Mouse (Mus musculus) A20 (cell line): ENCODE measurements around the gene Dirc2.

Experiments
- DNase-seq: peaks from one replicate; pipeline ENCODE4 v3.0.0-alpha.2; 2011; ENCODE audit warnings: low read depth, low spot score

Dirc2 gene

DNA sequence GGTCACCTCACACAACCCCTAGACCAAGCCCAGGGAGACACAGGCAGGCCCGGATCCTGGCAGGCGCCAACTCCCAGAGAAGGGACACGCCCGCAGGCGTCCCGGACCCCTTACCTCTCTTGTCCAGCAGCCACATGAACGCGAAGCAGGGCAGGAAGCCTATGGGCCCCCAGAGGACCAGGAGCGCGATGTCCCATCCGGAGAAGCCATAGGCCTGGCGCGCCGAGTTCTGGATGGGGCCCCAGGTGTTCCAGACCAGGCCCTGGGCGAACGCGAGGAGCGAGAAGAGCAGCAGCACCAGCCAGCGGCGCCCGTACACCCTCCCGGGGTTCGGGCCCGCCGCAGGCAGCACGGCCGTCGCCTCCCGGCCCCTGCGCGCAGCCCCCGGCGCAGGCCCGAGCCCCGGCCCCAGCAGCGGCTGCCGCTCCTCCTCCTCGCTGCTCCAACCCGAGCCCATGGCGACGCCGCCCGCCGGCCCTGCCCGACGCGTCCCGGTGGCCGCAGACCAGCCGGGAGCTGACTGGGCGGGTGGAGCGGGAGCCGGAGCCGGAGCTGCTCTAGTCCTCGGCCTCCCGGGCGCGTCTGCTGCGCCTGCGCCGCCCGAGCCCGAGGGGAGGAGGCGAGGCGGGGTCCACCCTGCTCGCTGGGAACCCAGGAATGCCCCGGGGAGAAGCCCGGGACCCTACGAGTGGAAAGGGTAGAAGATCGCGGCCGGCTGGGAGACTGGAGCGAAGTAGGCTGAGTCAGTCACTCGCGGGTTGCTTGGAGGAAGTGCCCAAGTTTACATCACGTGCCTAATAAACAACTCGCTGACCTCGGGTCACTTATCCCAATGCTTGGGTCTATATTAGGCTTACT, at the start of gene Dirc2:
Gene Dirc2 (minus strand): TSS at position 572 of the 858 bp plus-strand sequence.
- DNase-seq: peak; percentile 80

DNA sequence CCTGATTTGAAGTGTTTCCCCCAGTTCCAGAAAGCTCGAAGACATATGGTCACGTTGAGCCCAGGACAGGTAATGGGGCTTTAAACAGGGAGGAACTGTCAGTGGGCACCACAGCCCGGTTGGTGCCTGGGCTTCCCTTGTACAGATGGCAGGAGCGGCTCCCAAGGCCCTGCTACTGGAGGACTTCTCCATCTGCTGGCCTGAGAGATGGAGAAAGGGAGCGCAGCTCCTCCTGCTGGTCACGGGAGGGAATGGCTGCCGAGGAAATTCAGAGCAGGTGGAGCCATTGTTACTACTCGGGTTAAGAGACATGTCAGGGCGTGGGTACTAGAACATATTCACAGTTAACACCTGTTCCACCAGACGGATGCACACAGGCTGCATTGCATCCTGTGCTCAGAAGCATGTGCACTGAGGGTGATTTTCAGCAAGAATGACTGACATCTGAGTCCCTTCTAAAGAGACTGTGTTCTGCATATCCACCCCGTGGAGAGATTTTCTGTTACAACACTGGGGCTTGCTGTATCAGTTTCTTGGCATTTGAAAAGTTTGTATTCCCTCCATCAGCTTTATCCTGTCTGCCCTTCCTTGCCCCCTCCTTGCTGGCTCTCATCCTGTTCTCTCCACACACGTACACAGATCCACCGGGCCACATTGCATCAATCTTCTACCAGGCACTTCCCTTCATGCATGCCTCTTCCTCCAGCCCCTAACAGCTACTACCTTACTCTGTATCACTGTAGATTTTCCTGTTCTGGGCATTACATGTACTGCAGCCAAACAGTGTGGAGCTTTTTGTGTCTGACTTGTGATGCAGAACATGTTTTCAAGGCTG, 48.3 kb upstream of the Dirc2 start:
- DNase-seq: peak; percentile 73

DNA sequence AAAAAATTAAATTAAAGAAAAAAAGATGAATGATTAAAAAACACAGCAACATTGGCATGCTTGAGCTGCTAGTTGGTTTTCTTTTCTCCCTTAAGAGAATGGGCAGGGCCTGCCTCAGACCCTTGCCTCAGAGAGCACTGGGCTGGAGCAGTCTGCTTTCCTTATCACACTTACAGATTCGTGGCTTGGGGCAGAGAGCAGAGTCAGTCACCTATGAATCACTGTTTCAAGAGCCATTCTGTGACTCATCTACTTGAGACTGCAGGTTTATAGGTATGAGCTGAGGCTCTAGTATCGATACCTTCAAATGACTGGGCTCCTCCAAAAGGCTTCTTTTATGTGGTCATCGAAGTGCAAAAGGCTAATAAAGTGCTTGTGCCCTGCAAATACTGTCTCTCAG, 44.0 kb upstream of the Dirc2 start:
- no peak for DNase-seq

DNA sequence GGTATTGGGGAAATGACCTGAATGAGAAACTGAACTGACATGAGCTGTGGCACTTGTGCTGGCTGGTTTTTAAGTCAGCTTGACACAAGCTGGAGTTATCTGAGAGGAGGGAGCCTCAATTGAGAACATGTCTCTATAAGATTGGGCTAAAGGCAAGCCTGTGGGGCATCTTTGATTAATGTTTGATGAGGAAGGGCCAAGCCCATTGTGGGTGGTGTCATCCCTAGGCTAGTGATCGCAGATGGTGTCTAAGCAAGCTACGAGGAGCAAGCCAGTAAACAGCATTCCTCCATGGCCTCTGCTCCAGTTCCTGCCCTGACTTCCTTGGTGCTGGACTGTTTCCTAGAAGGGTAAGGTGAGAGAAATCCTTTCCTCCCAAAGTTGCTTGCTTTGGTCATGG, 39.7 kb upstream of the Dirc2 start:
- no peak for DNase-seq

DNA sequence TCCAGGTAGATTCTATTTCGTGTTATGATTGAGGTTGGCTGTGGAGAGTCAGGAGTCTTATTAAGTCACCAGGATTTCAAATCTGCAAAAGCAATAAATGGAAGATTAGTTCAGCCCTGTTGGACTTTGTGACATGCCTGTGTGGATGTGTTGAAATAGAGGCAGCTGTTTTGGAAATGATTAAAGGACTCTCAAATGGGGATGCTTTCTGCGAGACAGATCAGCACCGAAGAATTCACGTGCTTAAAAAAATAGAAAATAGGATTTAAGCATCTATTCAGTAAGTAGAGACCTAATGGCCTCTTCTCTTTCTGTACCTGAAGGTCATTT, 38.5 kb upstream of the Dirc2 start:
- DNase-seq: no peak

DNA sequence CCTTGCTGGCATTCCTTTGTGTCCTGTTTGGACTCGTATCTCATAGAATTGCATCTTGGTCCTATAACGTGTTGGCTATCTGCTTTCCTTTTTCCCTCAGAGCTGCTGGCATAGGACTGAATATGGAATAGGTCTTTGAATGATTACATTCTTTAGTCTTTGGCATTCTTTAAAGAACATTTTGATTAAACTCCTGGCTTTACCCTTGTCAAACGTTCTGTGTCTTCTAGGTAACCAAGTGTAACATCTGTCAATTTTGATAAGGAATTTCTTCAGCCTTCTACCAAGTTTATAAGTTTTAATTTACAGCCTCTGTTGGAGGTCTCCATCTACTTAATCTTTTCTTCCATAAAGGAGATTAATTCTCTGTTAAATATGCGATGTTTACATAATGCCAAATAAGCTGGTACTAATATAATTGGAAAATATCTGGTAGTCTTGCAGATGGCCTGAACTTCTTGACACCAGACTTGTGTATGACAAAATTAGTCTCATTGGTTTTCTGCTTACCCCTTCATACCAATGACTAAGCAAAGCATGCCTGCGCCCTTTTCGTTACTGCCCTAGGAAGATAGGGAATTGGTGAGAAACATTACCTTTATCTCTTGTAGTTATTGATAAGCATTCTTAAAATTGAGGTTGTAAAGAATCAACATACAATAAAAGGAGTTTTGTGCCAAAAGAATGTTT, 38.0 kb upstream of the Dirc2 start:
- no peak for DNase-seq

DNA sequence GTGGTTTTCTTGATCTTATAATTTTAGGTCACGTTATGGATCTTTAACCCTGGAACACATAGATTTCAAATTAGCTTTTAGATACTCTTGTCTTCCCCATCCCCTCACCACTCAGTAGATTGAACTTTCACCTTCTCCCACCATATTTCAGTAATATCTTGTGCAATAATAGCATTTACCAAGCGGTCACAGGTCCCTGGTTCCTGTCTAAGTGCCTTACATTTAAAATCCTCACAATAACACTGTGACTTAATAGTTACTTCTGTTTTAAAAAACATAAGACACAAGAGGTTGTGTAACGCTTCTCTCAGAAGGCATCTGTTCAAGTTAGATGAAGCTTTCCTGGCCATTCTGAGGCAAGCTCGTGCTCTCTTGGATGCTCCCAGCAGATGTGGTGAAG, 34.6 kb upstream of the Dirc2 start:
- no peak for DNase-seq

DNA sequence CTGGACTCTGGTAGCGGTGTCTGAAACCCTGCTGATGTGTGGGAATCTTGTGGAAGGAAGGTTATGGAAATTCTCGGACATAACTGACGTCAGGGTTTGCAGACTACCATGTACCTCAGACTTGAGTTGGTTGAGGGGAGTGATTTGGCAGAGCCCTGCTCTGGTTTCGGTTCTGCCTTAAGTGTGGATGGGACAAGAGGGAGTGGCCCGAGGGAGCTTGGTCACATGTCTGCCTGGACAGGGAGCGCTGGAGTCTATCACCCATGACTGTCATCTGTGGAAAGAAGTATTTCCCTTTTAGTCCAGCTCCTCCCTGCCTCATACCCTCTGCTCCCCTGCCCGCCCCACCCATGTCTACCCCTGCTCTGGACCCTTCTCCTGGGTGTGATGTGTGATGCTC, 33.0 kb upstream of the Dirc2 start:
- DNase-seq: no peak

DNA sequence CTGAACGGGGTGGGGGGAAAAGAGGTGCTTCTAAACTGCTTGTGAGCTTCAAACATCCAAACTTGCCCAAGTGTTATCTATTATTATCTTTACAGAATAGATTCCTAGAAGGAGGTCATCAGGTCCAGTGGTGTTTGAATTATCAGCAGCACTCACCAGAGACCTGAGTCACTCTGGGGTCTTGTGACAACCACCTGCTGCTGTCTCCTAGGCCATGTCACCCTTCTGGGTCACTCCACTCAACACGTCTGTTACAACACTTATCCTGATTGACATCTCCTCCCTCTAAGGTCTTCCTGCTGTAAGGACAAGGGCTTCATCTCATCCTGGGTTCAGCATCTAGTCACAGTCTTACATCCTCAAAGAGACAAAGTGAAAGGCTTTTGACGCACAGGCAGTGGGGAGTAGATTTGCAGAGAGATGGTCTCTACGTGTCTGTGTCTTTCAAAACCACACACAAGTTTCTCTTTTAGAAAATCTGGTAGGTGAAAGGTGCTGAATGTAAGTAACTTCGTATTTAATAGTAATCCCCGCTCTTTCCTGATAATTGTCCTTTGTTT, 22.9 kb upstream of the Dirc2 start:
- DNase-seq: no peak

DNA sequence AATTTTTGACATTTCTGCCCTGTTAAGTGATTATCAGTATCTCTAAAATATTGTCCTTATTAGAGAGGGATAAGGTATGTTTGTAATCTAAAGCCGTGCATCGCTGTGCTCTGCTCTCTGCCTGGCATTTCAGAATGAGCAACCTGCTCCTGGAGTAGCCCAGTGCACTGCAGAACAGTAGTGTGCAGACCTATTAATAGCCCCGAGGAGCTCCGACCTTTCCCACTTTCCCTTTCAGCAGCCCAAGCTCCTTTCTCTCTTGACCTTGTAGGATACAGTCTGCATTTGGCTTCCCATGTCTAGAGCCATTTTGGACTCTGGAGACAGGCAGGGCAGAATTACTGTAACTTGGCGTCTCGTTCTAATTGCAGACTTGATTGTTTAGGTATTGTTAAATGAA, 19.2 kb upstream of the Dirc2 start:
- no peak for DNase-seq

DNA sequence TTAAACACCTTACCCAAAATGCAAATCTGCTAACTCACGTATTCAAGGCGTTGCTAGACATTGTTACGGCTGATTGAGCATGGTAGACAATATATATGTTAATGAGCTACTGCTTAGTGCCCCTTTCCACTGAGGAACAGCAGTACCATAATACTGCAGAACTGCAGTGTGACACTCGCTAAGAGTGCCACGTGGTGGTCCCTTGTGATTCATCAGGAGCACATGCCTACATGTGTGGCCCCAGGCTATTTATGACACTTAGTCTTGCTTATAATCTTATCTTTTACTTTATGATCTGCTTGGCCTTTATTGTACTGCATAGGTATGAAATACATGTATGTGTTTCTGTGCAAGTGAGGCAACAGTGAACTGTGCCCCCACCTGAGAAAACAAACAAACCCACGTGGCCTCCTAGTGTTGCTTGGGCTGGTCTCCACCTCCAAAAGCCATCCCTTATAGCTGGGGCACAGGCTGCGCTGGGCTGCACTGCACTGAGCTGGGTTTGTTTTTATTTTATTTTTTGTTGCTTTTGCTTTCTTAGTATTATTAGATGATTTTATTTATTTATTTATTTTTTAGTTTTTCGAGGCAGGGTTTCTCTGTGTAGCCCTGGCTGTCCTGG, 18.5 kb upstream of the Dirc2 start:
- no peak for DNase-seq

DNA sequence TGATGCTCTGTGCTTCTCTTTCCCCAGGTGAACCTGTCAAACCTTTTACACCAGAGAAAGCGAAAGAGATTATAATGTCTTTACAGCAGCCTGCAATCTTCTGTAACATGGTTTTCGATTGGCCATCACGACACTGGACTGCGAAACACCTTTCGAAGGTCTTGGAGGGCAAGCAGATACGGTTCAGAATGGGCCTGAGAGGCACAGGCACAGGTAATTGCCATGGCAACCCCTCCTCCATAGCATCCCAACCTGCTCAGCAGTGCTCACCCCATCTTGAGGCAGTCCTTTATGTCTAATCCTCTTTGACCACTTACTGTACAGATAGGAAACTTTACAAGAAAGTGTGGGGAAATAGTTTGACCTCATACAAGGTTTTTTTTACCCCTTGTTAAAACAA, 18.0 kb upstream of the Dirc2 start:
- DNase-seq: no peak

DNA sequence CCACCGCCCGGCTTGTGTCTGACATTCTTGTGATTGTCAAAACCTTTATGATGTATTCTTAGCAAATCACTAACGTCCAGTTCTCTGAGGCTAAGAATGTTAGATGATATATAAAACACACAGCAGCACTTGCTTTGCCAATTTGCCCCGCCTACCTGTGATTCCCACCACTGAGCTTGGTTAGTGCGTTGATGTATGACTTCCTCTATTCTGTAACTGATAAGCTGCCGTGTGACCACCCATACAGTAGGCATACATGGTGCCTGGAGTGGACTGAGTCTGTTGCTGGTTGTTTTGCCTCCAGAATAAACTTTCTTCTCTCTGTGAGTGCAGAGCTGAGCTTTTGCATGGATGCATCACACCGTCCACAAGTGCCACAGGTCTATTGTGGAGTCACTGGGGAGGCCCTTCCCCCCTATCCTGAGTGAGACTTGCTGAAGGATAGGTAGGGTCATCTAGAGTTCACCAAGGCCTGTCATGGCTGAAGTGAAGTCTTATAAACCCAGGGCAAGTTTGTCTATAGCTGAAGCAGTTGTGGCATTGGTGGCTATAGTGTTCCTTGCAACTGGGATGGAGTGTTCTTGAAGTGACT, 15.1 kb upstream of the Dirc2 start:
- DNase-seq: peak; percentile 37

DNA sequence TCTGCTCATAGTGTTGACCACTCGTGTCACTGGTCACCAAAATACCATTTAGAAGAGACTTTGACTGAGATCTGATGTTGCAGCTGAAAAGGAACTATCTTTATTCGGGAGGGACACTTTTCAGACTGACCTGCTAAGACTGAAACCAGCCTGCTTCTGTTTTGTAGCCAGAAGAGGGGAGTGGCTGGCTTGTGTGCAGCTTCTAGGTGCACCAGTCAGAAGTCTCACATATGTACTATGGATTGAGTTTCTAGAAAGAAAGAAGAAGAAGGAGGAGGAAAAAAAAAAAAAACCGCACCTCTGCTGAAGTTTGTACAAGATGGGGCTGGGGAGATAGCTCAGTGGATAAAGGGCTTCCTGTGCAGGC, 14.0 kb upstream of the Dirc2 start:
- peak; percentile 55 for DNase-seq

DNA sequence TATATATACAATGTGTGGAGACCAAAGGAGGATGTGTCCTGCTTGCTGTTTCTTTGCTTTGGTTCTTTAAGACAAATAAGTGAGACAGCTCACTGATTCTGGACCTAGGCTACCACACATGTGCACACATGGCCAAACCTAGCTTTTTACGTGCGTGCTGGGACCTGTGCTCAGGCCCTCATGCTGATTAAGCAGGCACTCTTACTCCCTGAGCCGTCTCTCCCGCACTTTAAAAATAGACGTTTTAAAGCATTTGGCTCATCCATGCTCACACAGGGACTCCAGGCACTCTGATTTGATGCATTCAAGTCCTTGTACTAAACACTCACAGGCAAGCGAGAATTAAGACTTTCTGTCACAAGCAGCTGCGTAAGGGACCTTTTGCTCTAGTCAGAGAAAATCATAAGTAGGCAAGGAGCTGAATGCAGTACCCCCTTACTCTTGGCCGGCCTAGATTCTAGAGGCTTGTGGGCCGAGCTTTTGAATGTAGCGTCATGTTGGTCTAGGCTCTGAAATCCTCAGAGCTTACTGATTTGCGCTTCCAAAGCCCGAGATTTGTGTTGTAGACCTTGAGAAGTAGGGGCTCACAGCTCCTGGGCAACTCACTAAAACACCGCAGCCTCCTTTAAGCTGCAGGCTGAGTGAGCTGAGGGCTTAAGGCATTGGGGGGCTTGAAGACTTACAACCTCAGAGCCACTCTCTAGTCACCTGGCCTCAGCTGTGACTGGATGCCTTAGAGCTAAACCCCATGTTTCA, 13.5 kb upstream of the Dirc2 start:
- no peak for DNase-seq

DNA sequence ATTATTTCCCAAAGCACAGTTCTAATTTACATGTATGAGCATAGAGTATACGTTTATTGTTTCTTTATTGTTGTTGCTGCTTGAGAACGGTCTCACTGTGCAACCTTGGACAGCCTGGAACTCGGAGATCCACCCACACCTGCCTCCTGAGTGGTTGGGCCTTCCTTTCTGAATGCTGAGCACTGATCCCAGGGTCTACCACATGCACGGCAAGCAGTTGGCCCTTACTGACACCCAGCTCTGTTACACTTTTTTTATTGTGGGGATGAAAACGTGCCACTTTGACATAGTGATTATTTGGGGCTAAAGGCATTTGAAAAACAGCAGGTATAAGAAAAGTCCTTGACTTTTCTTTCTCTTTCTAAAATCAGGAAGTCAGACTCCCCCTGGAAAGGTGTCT, 12.5 kb upstream of the Dirc2 start:
- DNase-seq: no peak

DNA sequence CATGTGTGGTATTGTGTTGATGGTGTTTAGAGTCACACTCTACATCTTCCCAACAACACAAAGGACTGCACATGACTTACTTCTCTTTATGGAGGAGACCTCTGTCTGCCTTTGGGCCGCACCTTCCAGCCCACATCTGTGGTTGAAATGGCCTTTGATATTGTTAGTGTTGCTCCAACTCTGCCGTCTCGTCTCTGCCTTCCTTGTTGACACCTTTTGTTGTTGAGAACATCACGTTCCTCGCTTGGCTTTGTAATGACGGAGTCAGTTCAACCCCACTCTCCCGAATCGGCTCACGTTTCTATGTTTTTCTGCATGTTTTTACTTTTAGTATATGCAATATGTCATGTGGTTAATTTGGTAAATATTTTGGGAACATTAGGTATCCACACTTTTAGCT, 11.9 kb upstream of the Dirc2 start:
- DNase-seq: no peak

DNA sequence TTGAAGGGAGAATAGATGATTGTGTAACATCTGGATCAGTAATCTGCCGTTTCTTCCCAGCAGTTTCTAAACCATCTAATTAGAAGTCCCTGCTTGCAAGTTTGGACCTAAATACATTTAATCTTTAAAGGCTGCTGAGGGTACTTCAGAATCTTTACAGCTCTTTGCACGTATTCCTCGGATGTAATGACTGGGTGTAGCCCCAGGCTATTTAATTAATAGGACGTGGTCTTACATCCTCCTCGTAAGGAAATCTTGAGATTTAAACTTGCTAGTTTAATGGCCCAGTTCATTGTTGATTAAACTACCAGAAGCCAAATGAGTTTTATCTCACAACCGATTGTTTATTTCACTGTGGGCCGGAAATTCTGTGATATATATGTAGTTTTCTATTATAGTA, 10.5 kb upstream of the Dirc2 start:
- DNase-seq: no peak

DNA sequence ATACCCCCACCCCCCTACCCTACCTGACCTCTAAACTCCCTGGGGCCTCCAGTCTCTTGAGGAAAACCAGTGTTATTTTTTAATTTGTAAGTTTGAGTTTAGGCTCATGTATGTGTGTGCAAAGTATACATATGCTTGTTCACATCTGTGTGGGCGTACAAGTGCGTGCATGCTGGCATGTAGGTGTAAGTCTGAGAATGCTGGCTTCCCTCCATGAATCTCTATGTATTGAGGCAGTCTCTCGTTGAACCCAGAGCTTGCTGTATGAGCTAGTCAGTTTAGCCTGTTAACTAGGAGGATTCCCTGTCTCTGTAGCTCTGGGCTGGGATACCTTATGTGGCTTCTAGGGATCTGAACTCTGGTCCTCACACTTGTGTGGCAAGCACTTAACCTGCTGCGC, 8.6 kb upstream of the Dirc2 start:
- DNase-seq: no peak

DNA sequence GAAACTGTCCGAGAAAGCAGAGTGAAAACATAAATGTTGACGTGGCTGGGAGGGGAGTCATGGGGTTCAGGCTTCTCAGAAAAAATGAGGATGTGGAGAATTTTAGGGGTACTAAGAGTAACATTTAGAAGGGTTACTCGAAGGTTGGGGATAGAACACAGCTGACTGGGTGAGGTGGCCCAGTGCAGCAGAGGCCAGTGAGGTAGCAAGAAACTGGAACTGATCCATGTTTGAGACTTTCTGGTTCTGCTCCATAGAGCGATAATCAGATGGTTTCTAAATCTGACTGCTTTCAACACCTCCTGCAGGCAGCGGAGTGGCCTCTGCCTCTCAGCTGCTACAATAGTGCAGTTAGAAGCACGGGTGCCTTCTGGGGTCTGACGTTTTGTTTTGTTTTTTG, 7.6 kb upstream of the Dirc2 start:
- DNase-seq: peak; percentile 39

DNA sequence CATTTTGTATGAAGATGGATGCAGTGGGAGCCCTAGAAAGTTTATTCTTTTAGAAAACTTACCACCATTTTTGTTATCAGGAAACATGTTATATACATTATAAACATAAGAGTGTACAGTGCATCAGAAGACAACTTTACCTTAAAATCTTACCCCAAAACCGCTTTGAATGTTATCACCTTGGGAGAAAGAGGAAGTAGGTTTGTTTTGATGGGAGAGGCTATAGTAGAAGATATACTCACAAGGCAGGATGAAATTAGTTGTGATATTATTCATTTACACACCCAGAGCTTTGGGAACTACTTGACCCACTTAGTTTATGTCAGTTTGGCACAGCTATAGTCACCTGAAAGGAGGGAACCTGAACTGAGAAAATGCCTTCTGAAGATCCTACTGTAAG, 6.7 kb upstream of the Dirc2 start:
- no peak for DNase-seq
